Mouse (Mus musculus) limb, embryonic 11.5 days (tissue): ENCODE measurements at regions not wholly inside any gene's neighbourhood (a gene's known extent, or its start where the extent isn't known, plus 50 kb on each side); places are given as distances from the start of the nearest gene placed in this dataset.

ENCODE experiments used
- ATAC-seq: fragments of 200-750 bp; cut with Nextera tagmentation; 2 replicates; pipeline ENCODE4 v1.8.0; 2017; ENCODE audit warnings: low read depth; ENCODE audit not compliant: insufficient number of reproducible peaks, low FRiP score, low TSS enrichment
- DNase-seq: peaks from one replicate; pipeline ENCODE4 v3.0.0-alpha.2; 2015; ENCODE audit warnings: low spot score
- H3K27ac ChIP-seq: fragments of 300-500 bp; sonication (generic); replicated peaks from 2 replicates; pipeline ENCODE4 v1.5.1; 2014; ENCODE audit warnings: low read depth, mild to moderate bottlenecking, low read length
- H3K27me3 ChIP-seq: fragments of 300-500 bp; sonication (generic); 2 replicates; pipeline ENCODE4 v1.6.1; 2014; ENCODE audit warnings: mild to moderate bottlenecking, low read length, mixed read lengths; ENCODE audit not compliant: control insufficient read depth, insufficient read depth
- H3K36me3 ChIP-seq: fragments of 300-500 bp; sonication (generic); 2 replicates; pipeline ENCODE4 v1.6.1; 2014; ENCODE audit warnings: mild to moderate bottlenecking, low read length, moderate library complexity, mixed read lengths; ENCODE audit not compliant: control insufficient read depth, insufficient read depth
- H3K4me1 ChIP-seq: fragments of 300-500 bp; sonication (generic); 2 replicates; pipeline ENCODE4 v1.6.1; 2014; ENCODE audit warnings: low read length, mixed read lengths; ENCODE audit not compliant: control insufficient read depth, insufficient read depth
- H3K4me2 ChIP-seq: fragments of 300-500 bp; sonication (generic); 2 replicates; pipeline ENCODE4 v1.6.1; 2014; ENCODE audit warnings: low read depth, mild to moderate bottlenecking, moderate library complexity; ENCODE audit not compliant: severe bottlenecking
- H3K4me3 ChIP-seq: fragments of 300-500 bp; sonication (generic); 2 replicates; pipeline ENCODE4 v1.5.1; 2014; ENCODE audit warnings: low read depth, low read length
- H3K9ac ChIP-seq: fragments of 300-500 bp; sonication (generic); 2 replicates; pipeline ENCODE4 v1.6.1; 2014; ENCODE audit warnings: mild to moderate bottlenecking, low read length
- H3K9me3 ChIP-seq: fragments of 300-500 bp; sonication (generic); 2 replicates; pipeline ENCODE4 v1.6.1; 2016; ENCODE audit warnings: low read length; ENCODE audit not compliant: control insufficient read depth
- WGBS: fragments of 180-500 bp; shearing (Covaris S2); extraction: QIAGEN DNeasy Blood & Tissue Kit; methylation state at CpG from one replicate; pipeline ENCODE4 v1.1.7; 2014; 5-methylcytosine and 5-hydroxymethylcytosine counted together

DNA sequence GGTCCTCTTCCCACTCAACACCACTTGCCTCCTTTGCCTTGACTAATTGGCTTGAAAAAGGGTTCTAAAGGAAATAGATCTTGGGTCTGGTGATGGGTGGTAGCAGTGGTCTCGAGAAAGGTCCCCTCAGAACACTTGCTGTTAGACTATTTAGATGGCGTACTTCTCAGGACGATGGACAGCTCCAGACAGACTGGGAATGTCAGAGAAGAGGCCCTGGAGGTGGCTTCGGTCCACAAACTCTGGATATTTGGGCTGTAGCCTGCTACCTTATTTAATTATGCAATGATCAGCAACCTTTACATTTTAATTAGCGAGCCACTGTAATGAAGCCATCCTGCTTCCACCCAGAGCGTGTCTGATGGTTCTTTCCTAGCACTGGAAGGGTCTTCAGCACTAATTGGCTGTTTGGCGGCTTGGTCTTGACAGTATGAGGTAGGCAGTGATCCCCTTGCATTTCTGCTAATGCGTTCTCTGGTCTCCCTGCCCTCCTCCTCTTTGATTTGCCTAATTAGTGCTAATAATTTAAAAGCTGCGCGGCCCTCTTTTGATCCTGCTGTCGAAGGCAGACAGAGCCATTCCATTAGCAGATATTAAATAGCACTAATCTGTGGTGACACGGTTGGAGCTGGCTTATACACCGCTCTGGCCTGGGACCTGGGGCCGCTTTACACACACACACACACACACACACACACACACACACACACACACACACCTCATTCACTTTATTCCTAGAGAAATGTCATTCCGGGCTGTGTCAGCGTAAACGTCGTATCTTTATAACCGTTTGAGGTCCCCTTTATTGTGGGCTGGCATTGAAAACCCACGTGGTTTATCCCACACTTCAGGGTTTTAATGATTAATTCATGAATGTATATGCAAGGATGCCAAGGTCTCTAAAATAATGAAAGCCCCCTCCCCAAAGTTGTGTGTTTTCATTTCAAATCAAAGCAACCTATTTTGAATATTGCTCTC lies 76.4 kb upstream of the N4bp1 start:
- WGBS = 46% methylated on average over 20 of the region's 20 CpGs
- ATAC-seq (no peak), DNase-seq (peak; percentile 25)
- Histone ChIP-seq H3K27me3 (no peaks in the 10 kb centered on the region), H3K4me1 (no peaks in the 10 kb centered on the region), H3K9me3 (no peaks in the 10 kb centered on the region), H3K4me2 (no peak overlapping the region), H3K27ac (no peak overlapping the region), H3K36me3 (no peaks in the 10 kb centered on the region), H3K4me3 (no peak overlapping the region), H3K9ac (no peak overlapping the region)
